Mouse (Mus musculus): ENCODE measurements at regions not wholly inside any gene's neighbourhood (a gene's known extent, or its start where the extent isn't known, plus 50 kb on each side); places are given as distances from the start of the nearest gene placed in this dataset.

DNA sequence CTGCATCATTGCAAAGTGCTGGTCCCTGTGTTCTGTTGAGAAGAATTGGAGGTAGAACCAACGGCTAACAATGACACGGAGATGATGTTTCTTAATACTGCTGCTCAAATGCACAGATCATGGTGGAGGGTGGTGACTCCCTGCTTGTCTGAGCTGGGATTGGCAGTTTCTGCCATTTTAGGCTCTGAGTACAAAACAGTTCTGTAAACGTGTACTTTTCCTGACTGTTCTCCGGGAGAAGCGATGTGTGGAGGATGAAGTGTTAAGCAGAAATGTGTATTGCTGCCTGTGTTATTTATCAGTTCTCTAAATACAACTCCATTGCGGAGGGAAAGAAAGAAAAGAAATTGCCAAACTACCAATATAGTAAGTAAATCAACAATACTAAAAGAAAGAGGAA lies 118.9 kb downstream of the Plppr4 start:
- TF ChIP-seq POLR2A (IDR thresholded peaks at IDR 0.05; ENCODE audit: extremely low read depth, insufficient read depth, low read length): no peak
- no peak for TF ChIP-seq CTCF (IDR thresholded peaks at IDR 0.05; ENCODE audit: low read depth, low read length)

All from liver, adult 2 months (tissue).